Mouse (Mus musculus) neural tube, embryonic 13.5 days (tissue): ENCODE measurements around the gene Defb25. TPM values are rescaled to one million over a fixed set of nuclear protein-coding genes. Genes with fewer than 3 reads are reported as not detected.

Source experiments
- ATAC-seq: fragments of 200-750 bp; cut with Nextera tagmentation; 2 replicates; pipeline ENCODE4 v1.8.0; 2017; ENCODE audit warnings: low read depth, mild to moderate bottlenecking, moderate TSS enrichment, moderate library complexity
- H3K27ac ChIP-seq: fragments of 300-500 bp; sonication (generic); replicated peaks from 2 replicates; pipeline ENCODE4 v1.5.1; 2015; ENCODE audit warnings: moderate library complexity, mild to moderate bottlenecking, inconsistent platforms
- H3K27me3 ChIP-seq: fragments of 300-500 bp; sonication (generic); 2 replicates; pipeline ENCODE4 v1.6.1; 2015; ENCODE audit warnings: mild to moderate bottlenecking, inconsistent platforms
- H3K36me3 ChIP-seq: fragments of 300-500 bp; sonication (generic); 2 replicates; pipeline ENCODE4 v1.6.1; 2015; ENCODE audit warnings: mild to moderate bottlenecking, inconsistent platforms
- H3K4me1 ChIP-seq: fragments of 300-500 bp; sonication (generic); replicated peaks from 2 replicates; pipeline ENCODE4 v1.6.1; 2015; ENCODE audit warnings: inconsistent platforms
- H3K4me2 ChIP-seq: fragments of 300-500 bp; sonication (generic); 2 replicates; pipeline ENCODE4 v1.6.1; 2015; ENCODE audit warnings: inconsistent platforms, mild to moderate bottlenecking, moderate library complexity
- H3K4me3 ChIP-seq: fragments of 300-500 bp; sonication (generic); 2 replicates; pipeline ENCODE4 v1.5.1; 2015; ENCODE audit warnings: mild to moderate bottlenecking, inconsistent platforms
- H3K9ac ChIP-seq: fragments of 300-500 bp; sonication (generic); 2 replicates; pipeline ENCODE4 v1.6.1; 2015; ENCODE audit warnings: moderate library complexity, mild to moderate bottlenecking, inconsistent platforms
- H3K9me3 ChIP-seq: fragments of 300-500 bp; sonication (generic); 2 replicates; pipeline ENCODE4 v1.6.1; 2016; ENCODE audit warnings: inconsistent platforms
- WGBS: fragments of 180-500 bp; shearing (Covaris S2); methylation state at CpG from one replicate; pipeline ENCODE4 v1.1.7; 2015; 5-methylcytosine and 5-hydroxymethylcytosine counted together
- polyA plus RNA-seq: library from polyadenylated mRNA; unstranded; fragments of >200 nt; fragmentation: Nextera tagmentation; extraction: Ambion mirVana; gene quantifications from 2 replicates; pipeline ENCODE4 v1.2.1, GENCODE M21; 2015

Defb25 gene
- polyA plus RNA-seq, 1 experiment from 2014 or later: not detected

- no peaks in the 10 kb centered on the region for H3K36me3 ChIP-seq
- peaks cover 13% of the 10 kb centered on the region for H3K4me1 ChIP-seq
- no peak overlapping the region for H3K4me3 ChIP-seq
- H3K27ac ChIP-seq: peak overlapping the region; percentile 30; the same call in 1 of the 2 replicates
- no peak overlapping the region; the same call in 1 of the 2 replicates for H3K9ac ChIP-seq
- 16% methylated on average over 11 of the region's 11 CpGs for WGBS
- no peak overlapping the region for H3K4me2 ChIP-seq
- 0 out of 2 replicates have a peak, but pooled peaks have one; percentile 36 for ATAC-seq
- no peaks in the 10 kb centered on the region for H3K9me3 ChIP-seq
- no peaks in the 10 kb centered on the region for H3K27me3 ChIP-seq
Observed at GRCm38 (mm10) chr2:152639406-152640113, 16.7 kb upstream of the Defb25 start.

- WGBS: 54% methylated on average over 6 of the region's 6 CpGs
- H3K4me1 ChIP-seq: peaks cover 13% of the 10 kb centered on the region
- H3K4me3 ChIP-seq: no peak overlapping the region
- no peak overlapping the region for H3K27ac ChIP-seq
- H3K9me3 ChIP-seq: no peaks in the 10 kb centered on the region
- no peak for ATAC-seq
- H3K27me3 ChIP-seq: no peaks in the 10 kb centered on the region
- H3K9ac ChIP-seq: no peak overlapping the region
- H3K36me3 ChIP-seq: no peaks in the 10 kb centered on the region
- no peak overlapping the region for H3K4me2 ChIP-seq
Observed at GRCm38 (mm10) chr2:152638865-152639264, 16.0 kb upstream of the Defb25 start.

GRCm38 (mm10) chr2:152637381-152637780 lies 14.5 kb upstream of the Defb25 start:
- Histone ChIP-seq H3K4me1 (peaks cover 13% of the 10 kb centered on the region), H3K4me2 (no peak overlapping the region), H3K4me3 (no peak overlapping the region), H3K36me3 (no peaks in the 10 kb centered on the region), H3K27ac (no peak overlapping the region), H3K27me3 (no peaks in the 10 kb centered on the region), H3K9ac (no peak overlapping the region), H3K9me3 (no peaks in the 10 kb centered on the region)
- WGBS: 90% methylated on average over 4 of the region's 4 CpGs
- no peak for ATAC-seq

- H3K4me1 ChIP-seq: peaks cover 13% of the 10 kb centered on the region
- H3K36me3 ChIP-seq: no peaks in the 10 kb centered on the region
- 77% methylated on average over 6 of the region's 6 CpGs for WGBS
- no peak overlapping the region for H3K9ac ChIP-seq
- H3K27me3 ChIP-seq: no peaks in the 10 kb centered on the region
- no peaks in the 10 kb centered on the region for H3K9me3 ChIP-seq
- H3K4me2 ChIP-seq: no peak overlapping the region
- ATAC-seq: no peak
- H3K4me3 ChIP-seq: no peak overlapping the region
- H3K27ac ChIP-seq: no peak overlapping the region
Observed at GRCm38 (mm10) chr2:152637006-152637322, 14.1 kb upstream of the Defb25 start.

GRCm38 (mm10) chr2:152636246-152637005 lies 13.6 kb upstream of the Defb25 start:
- H3K4me3 ChIP-seq: no peak overlapping the region
- H3K4me2 ChIP-seq: no peak overlapping the region
- no peak overlapping the region for H3K9ac ChIP-seq
- no peaks in the 10 kb centered on the region for H3K36me3 ChIP-seq
- H3K9me3 ChIP-seq: no peaks in the 10 kb centered on the region
- no peaks in the 10 kb centered on the region for H3K27me3 ChIP-seq
- peaks cover 13% of the 10 kb centered on the region for H3K4me1 ChIP-seq
- 78% methylated on average over 23 of the region's 23 CpGs for WGBS
- ATAC-seq: no peak
- no peak overlapping the region for H3K27ac ChIP-seq

GRCm38 (mm10) chr2:152634311-152634710 lies 11.5 kb upstream of the Defb25 start:
- Histone ChIP-seq H3K4me1 (peaks cover 5% of the 10 kb centered on the region), H3K4me3 (no peak overlapping the region), H3K9ac (no peak overlapping the region), H3K4me2 (no peak overlapping the region), H3K27me3 (peaks cover 8% of the 10 kb centered on the region; the same call in 1 of the 2 replicates), H3K36me3 (no peaks in the 10 kb centered on the region), H3K27ac (no peak overlapping the region), H3K9me3 (no peaks in the 10 kb centered on the region)
- no peak for ATAC-seq
- 82% methylated on average over 29 of the region's 29 CpGs for WGBS

- Histone ChIP-seq H3K27me3 (peaks cover 17% of the 10 kb centered on the region), H3K4me1 (no peaks in the 10 kb centered on the region), H3K27ac (no peak overlapping the region), H3K9me3 (no peaks in the 10 kb centered on the region), H3K4me2 (peak overlapping the region; percentile 13), H3K36me3 (no peaks in the 10 kb centered on the region), H3K9ac (no peak overlapping the region), H3K4me3 (no peak overlapping the region)
- WGBS: 36% methylated on average over 17 of the region's 17 CpGs
- ATAC-seq: no peak
Observed at GRCm38 (mm10) chr2:152633334-152633733, 10.5 kb upstream of the Defb25 start.

- no peaks in the 10 kb centered on the region for H3K36me3 ChIP-seq
- 86% methylated on average over 6 of the region's 6 CpGs for WGBS
- no peak overlapping the region for H3K4me2 ChIP-seq
- H3K9me3 ChIP-seq: no peaks in the 10 kb centered on the region
- no peak overlapping the region for H3K27ac ChIP-seq
- no peak for ATAC-seq
- H3K27me3 ChIP-seq: peaks cover 52% of the 10 kb centered on the region
- H3K9ac ChIP-seq: no peak overlapping the region
- no peak overlapping the region for H3K4me3 ChIP-seq
- H3K4me1 ChIP-seq: peaks cover 17% of the 10 kb centered on the region
Observed at GRCm38 (mm10) chr2:152629904-152630303, 7.1 kb upstream of the Defb25 start.

GRCm38 (mm10) chr2:152629239-152629638 lies 6.4 kb upstream of the Defb25 start:
- Histone ChIP-seq H3K36me3 (no peaks in the 10 kb centered on the region), H3K27me3 (peaks cover 58% of the 10 kb centered on the region), H3K27ac (no peak overlapping the region), H3K4me2 (no peak overlapping the region), H3K9me3 (no peaks in the 10 kb centered on the region), H3K4me1 (peaks cover 17% of the 10 kb centered on the region), H3K4me3 (no peak overlapping the region), H3K9ac (no peak overlapping the region)
- whole genome bisulfite sequencing: 81% methylated on average over 3 of the region's 3 CpGs
- ATAC-seq: no peak

- Histone ChIP-seq H3K27me3 (peaks cover 61% of the 10 kb centered on the region), H3K9me3 (no peaks in the 10 kb centered on the region), H3K27ac (no peak overlapping the region), H3K4me2 (no peak overlapping the region), H3K36me3 (no peaks in the 10 kb centered on the region), H3K4me3 (no peak overlapping the region), H3K4me1 (peaks cover 17% of the 10 kb centered on the region), H3K9ac (no peak overlapping the region)
- ATAC-seq: no peak
- WGBS: 47% methylated on average over 17 of the region's 17 CpGs
Observed at GRCm38 (mm10) chr2:152628066-152628465, 5.2 kb upstream of the Defb25 start.

GRCm38 (mm10) chr2:152626774-152627591 lies 4.1 kb upstream of the Defb25 start, which contains the start of gene Rem1:
Gene Rem1 (plus strand): TSS chr2:152626951.
- peak within 1 kb of the TSS; percentile 31 for H3K4me3 ChIP-seq
- H3K9me3 ChIP-seq: no peaks in the 10 kb centered on the region
- H3K4me2 ChIP-seq: peak within 1 kb of the TSS; percentile 56
- peak; percentile 46; the same call in 1 of the 2 replicates for ATAC-seq
- peaks cover 17% of the 10 kb centered on the region for H3K4me1 ChIP-seq
- H3K9ac ChIP-seq: peak within 1 kb of the TSS; percentile 50; the same call in 1 of the 2 replicates
- WGBS: 3% methylated on average over 57 of the region's 59 CpGs
- no peak within 1 kb of the TSS for H3K27ac ChIP-seq
- no peaks in the 10 kb centered on the region for H3K36me3 ChIP-seq
- H3K27me3 ChIP-seq: peaks cover 61% of the 10 kb centered on the region

- 6% methylated on average over 1 of the region's 1 CpGs for WGBS
- peaks cover 17% of the 10 kb centered on the region for H3K4me1 ChIP-seq
- no peak overlapping the region for H3K9ac ChIP-seq
- no peak overlapping the region for H3K4me2 ChIP-seq
- no peaks in the 10 kb centered on the region for H3K36me3 ChIP-seq
- peaks cover 61% of the 10 kb centered on the region for H3K27me3 ChIP-seq
- H3K27ac ChIP-seq: no peak overlapping the region
- no peaks in the 10 kb centered on the region for H3K9me3 ChIP-seq
- no peak overlapping the region for H3K4me3 ChIP-seq
- ATAC-seq: no peak
Observed at GRCm38 (mm10) chr2:152625256-152625655, 2.4 kb upstream of the Defb25 start.
